Mouse (Mus musculus) Muller cell, postnatal 12 days (primary cell): ENCODE data around the gene Gfm2.

ENCODE experiments used
- DNase-seq: peaks from one replicate; pipeline ENCODE4 v3.0.0-alpha.2; 2015; ENCODE audit errors: inconsistent ontology term

Gene Gfm2

DNA sequence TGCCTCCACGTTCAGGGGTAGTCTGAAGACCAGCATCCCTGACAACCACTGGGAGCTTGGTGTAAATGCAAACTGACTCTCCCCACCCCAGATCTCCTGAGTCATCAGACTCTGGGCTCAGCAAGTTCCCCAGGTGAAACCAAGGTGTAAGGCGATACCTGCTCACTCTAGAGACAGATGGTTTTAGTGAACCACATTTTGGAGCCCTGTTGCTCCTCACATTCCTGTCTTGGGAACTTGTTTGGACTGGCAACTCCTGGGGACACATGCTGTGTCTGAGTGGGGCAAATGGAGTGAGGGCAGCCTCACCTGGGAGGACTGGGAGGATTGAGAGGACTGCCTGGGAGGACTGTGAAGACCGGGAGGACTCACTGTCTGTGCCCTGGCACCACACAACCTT lies 90.1 kb downstream of the Gfm2 start:
- DNase-seq = no peak

DNA sequence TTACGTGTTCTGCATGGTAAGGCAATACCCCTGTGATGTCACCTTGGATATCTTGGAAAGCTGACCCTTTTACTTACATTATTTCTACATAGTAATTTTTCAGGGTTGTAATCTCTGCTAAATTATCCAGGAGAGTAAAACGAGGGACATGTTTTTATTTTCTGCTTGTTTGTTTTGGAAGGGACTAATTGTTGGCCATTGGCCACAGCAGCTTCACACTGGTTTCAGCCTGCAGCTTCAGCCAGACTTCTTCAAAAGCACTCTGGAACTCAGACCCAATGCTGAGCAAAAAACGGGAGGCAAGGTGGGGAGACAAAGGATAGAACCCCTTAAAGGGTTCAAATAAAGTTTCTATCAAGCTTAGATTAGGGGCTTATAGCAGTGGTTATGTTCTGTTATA lies 92.4 kb downstream of the Gfm2 start:
- DNase-seq = no peak
